Mouse (Mus musculus) bone marrow macrophage, adult 2 months (primary cell): ENCODE results near the gene Cerk.

Source experiments
- CTCF ChIP-seq: IDR thresholded peaks from 2 replicates; pipeline ENCODE4 v1.5.1; 2012; ENCODE audit warnings: low read depth, mild to moderate bottlenecking, low read length, moderate library complexity
- POLR2A ChIP-seq: IDR thresholded peaks from 2 replicates; pipeline ENCODE4 v1.6.1; 2012; ENCODE audit warnings: mild to moderate bottlenecking, low read depth, low read length, borderline replicate concordance

DNA sequence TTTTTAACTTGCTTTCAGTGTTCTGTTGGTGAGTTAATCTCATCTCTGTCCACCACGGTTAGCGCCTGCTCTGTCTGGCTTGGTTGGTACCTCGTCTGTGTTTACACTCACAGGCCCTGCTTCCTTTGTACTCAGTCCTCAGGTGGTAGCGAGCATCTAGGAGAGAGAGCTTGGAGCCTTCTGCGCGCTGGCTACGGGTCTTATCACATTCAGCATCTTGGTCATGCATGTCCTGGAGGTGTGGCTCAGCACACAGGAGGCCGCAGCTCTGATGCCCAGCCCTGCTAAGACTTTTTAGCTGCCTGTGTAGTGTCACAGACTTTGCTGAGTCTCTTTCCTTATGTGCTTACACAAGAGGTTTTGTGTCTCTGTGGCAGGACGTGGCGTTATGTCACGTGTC, 43.7 kb upstream of the Cerk start:
- no peak for TF ChIP-seq CTCF
- no peak for TF ChIP-seq POLR2A
